Mouse (Mus musculus): ENCODE results near the gene Mmrn2. TPM values are rescaled to one million over a fixed set of nuclear protein-coding genes. Genes with fewer than 3 reads are reported as not detected.
"Not testable (repeated sequence)": the region's sequence is repeated elsewhere in the genome, so short reads cannot be mapped to it uniquely, and the experiment has no call there.

Mmrn2 gene
- polyA plus RNA-seq, 1 experiment from 2014 or later: 8.2 TPM

DNA sequence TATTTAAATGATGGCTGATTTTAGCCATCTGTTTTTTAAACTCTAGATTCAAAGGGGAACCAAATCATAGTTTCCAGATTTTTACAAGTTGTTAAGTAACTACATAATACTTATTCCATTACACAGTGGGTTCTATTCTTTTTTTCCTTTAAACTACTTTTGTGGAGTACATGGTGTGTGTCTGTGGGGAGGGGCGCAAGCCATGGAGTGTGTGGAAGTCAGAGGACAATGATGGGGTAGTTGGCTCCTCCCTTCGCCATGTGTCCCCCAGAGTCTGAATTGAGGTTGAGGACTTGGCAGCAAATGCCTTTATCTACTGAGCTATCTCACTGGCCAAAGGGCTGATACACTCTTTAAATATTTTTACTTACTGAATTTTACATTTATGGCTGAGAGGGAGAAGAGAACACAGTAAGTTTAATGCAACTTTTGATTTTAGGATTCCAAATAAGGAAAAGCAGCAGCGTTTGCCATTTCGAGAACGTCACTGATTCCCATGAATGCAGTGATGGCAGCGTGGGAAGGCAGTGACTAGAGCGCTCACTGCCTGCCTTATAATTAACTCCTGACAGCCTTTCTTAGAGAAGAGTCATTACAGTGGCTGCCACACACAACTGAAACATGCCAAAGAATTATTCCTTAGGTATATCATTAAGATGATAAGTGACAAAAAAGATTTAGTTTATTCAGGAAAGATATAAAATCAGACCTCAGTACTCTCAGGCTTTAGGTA, 37.1 kb downstream of the Mmrn2 start:
- Histone ChIP-seq H3K36me3 (peaks cover 32% of the 10 kb centered on the region), H3K4me1 (no peaks in the 10 kb centered on the region), H3K27me3 (replicated peaks) (no peaks in the 10 kb centered on the region), H3K4me2 (no peak overlapping the region), H3K4me3 (replicated peaks) (no peak overlapping the region), H3K9me3 (no peaks in the 10 kb centered on the region), H3K27ac (no peak overlapping the region; the same call in 1 of the 2 replicates), H3K9ac (no peak overlapping the region)
- no peak for ATAC-seq (ENCODE audit: insufficient read depth, low FRiP score, low read depth)
- 84% methylated on average over 7 of the region's 7 CpGs for WGBS

DNA sequence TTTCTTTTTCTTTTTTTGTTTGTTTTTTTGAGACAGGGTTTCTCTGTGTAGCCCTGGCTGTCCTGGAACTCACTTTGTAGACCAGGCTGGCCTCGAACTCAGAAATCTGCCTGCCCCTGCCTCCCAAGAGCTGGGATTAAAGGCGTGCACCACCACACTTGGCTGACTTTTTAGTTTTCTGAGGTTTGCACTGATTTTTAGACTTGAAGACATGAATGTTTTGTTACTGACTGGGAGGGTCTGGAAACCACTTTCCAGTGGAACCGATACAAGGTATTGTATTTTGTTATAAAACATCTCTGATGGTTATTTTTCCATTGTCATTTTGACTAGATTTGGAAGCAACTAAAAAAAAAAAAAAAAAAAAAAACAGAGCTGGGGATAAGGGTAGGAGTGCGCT, 41.7 kb downstream of the Mmrn2 start:
- not testable (repeated sequence) for ATAC-seq (ENCODE audit: insufficient read depth, low FRiP score, low read depth); H3K27ac ChIP-seq; H3K4me1 ChIP-seq; H3K9me3 ChIP-seq; H3K9ac ChIP-seq; H3K27me3 ChIP-seq (replicated peaks); H3K4me3 ChIP-seq (replicated peaks); H3K4me2 ChIP-seq
- WGBS: 93% methylated on average over 4 of the region's 4 CpGs
- peaks cover 37% of the 10 kb centered on the region for H3K36me3 ChIP-seq

DNA sequence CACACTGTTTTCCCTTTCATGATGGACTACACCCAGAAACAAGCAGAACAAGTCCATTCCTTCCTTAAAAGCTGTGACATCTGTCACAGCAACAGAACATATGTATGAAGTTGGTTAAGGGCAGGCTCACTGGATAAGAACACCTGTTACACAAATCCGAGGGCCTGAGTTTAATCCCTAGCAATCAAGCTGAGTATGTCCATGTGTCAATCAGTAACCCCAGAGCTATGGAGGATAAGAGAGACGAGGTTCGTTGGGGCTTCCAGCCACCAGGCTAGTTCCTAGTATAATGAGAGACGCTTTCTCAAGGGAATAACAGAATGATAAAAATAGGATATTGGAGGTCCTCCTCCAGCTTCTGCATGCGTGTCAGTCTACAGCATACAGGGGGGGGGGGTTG, 42.2 kb downstream of the Mmrn2 start:
- no peaks in the 10 kb centered on the region for H3K9me3 ChIP-seq
- no peaks in the 10 kb centered on the region for H3K4me1 ChIP-seq
- no peaks in the 10 kb centered on the region for H3K27me3 ChIP-seq (replicated peaks)
- peaks cover 40% of the 10 kb centered on the region for H3K36me3 ChIP-seq
- no peak overlapping the region for H3K4me3 ChIP-seq (replicated peaks)
- no peak overlapping the region for H3K9ac ChIP-seq
- no peak overlapping the region for H3K4me2 ChIP-seq
- H3K27ac ChIP-seq: no peak overlapping the region
- WGBS: 85% methylated on average over 5 of the region's 5 CpGs
- ATAC-seq (ENCODE audit: insufficient read depth, low FRiP score, low read depth): no peak

DNA sequence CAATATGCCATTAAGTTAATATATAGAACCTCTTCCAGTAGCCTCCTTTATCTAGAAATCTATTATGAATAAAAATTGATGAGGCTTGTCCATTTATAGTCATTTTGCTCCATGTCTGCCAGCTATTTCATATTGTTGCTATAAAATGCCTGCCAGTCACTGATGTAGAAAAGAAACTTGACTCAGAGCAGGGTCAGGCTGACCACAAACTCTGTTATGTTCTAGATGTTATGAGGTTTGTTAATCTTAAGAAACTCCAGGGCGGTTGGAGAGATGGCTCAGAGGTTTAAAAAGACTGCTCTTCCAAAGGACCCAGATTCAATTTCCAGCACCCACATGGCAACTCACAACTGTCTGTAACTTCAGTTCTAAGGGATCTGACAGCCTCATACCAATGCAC, 45.8 kb downstream of the Mmrn2 start:
- Histone ChIP-seq H3K27ac (no peak overlapping the region), H3K9me3 (no peaks in the 10 kb centered on the region), H3K36me3 (peaks cover 34% of the 10 kb centered on the region), H3K4me3 (replicated peaks) (no peak overlapping the region), H3K4me2 (no peak overlapping the region), H3K9ac (no peak overlapping the region), H3K27me3 (replicated peaks) (no peaks in the 10 kb centered on the region), H3K4me1 (no peaks in the 10 kb centered on the region)
- ATAC-seq (ENCODE audit: insufficient read depth, low FRiP score, low read depth): no peak
- WGBS: 92% methylated on average over 1 of the region's 1 CpGs

DNA sequence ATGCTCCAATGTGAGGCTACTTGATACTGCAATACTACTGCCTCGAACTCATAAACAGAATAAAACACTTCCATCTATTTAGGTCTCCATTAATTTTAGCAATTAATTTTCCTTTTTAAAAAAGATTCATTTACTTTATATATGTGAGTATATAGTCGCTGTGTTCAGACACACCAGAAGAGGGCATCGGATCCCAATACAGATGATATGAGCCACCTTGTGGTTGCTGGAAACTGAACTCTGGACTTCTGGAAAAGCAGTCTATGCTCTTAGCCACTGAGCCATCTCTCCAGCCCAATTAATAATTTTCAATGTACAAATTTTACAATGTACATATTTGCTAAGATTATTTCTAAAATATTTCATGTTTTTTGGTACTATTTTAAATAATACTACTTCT, 53.0 kb downstream of the Mmrn2 start:
- Histone ChIP-seq H3K9ac (no peak overlapping the region), H3K36me3 (0 out of 2 replicates have a peak, but pooled peaks cover 20% of the 10 kb centered on the region), H3K4me1 (no peaks in the 10 kb centered on the region), H3K9me3 (no peaks in the 10 kb centered on the region), H3K4me2 (no peak overlapping the region), H3K27ac (no peak overlapping the region), H3K4me3 (replicated peaks) (no peak overlapping the region), H3K27me3 (replicated peaks) (no peaks in the 10 kb centered on the region)
- 90% methylated on average over 3 of the region's 3 CpGs for whole genome bisulfite sequencing
- no peak for ATAC-seq (ENCODE audit: insufficient read depth, low FRiP score, low read depth)

DNA sequence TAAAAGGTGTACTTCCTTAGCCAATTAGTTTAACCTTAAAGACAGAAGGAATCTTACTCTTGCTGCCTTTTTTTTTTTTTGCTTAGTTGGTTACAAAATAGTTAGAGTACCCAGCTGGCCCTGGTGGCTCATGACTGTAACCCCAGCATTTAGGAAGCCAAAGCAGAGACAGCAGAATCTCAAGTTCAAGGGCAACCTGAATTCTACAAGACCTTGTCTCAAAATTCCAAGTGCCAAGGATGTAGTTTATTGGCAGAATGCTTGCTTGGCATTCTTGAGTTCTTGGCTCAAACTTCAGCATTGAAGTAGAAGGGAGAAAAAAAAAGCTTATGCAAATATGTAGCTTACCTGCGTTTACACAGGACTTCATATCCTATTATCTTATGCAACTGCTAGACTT, 53.8 kb downstream of the Mmrn2 start:
- H3K27me3 ChIP-seq (replicated peaks): no peaks in the 10 kb centered on the region
- no peak overlapping the region for H3K9ac ChIP-seq
- no peak for ATAC-seq (ENCODE audit: insufficient read depth, low FRiP score, low read depth)
- no peaks in the 10 kb centered on the region for H3K9me3 ChIP-seq
- no peak overlapping the region for H3K4me2 ChIP-seq
- no peak overlapping the region for H3K4me3 ChIP-seq (replicated peaks)
- H3K4me1 ChIP-seq: no peaks in the 10 kb centered on the region
- no peak overlapping the region for H3K27ac ChIP-seq
- H3K36me3 ChIP-seq: 0 out of 2 replicates have a peak, but pooled peaks cover 14% of the 10 kb centered on the region
- WGBS: 76% methylated on average over 1 of the region's 1 CpGs

DNA sequence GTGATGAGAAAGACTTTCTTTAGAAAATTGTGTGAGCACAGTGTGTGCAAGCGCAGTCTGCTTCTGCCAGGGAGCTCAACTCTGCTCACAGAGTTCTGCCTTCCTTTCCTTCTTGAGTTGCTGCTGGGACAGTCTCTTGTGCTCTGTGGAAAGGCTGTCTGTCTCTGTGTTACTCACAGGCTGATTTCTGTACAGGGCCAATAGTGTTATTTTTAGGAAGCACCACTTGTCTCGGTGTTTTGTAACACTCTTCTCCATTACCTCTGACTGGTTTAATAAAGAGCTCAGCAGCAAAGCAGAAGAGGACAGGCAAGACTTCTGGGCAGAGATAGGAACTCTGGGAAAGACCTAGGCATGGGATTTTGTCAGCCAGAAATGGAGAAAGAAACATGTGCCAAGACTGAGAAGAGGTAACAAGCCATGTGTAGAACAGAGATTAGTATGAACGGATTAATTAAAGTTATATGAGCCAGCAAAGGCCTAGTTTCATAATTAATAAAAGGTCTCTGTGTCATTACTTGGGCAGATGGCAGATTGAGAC, 65.3 kb downstream of the Mmrn2 start:
- Histone ChIP-seq H3K36me3 (0 out of 2 replicates have a peak, but pooled peaks cover 7% of the 10 kb centered on the region), H3K27me3 (replicated peaks) (no peaks in the 10 kb centered on the region), H3K27ac (no peak overlapping the region), H3K9ac (no peak overlapping the region), H3K4me1 (no peaks in the 10 kb centered on the region), H3K4me2 (no peak overlapping the region), H3K9me3 (no peaks in the 10 kb centered on the region), H3K4me3 (replicated peaks) (no peak overlapping the region)
- WGBS: 84% methylated on average over 3 of the region's 3 CpGs
- no peak for ATAC-seq (ENCODE audit: insufficient read depth, low FRiP score, low read depth)

DNA sequence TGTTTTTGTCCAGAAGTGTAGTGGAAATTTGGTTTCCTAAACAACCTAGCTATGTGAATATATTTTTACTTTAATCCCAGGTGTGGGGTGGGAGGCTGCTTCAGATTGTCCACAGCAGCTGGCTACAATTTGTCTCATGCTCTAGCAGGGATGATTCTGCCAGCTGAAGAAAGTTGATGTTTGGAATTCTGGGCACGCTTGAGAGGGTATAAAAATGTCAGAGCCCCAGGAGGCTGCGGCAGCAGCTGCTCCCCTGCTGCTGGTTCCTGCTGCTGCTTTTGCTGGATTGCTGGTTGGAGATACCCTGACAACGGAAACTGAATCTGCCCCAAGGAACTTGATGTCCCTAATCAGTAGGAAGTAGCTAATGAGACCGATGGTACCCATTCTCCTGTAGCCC, 67.3 kb downstream of the Mmrn2 start:
- peaks cover 12% of the 10 kb centered on the region; the same call in 1 of the 2 replicates for H3K36me3 ChIP-seq
- no peak overlapping the region for H3K9ac ChIP-seq
- H3K4me1 ChIP-seq: no peaks in the 10 kb centered on the region
- WGBS: 76% methylated on average over 4 of the region's 4 CpGs
- H3K27ac ChIP-seq: no peak overlapping the region
- H3K4me2 ChIP-seq: no peak overlapping the region
- no peaks in the 10 kb centered on the region for H3K27me3 ChIP-seq (replicated peaks)
- H3K9me3 ChIP-seq: no peaks in the 10 kb centered on the region
- ATAC-seq (ENCODE audit: insufficient read depth, low FRiP score, low read depth): no peak
- H3K4me3 ChIP-seq (replicated peaks): no peak overlapping the region

DNA sequence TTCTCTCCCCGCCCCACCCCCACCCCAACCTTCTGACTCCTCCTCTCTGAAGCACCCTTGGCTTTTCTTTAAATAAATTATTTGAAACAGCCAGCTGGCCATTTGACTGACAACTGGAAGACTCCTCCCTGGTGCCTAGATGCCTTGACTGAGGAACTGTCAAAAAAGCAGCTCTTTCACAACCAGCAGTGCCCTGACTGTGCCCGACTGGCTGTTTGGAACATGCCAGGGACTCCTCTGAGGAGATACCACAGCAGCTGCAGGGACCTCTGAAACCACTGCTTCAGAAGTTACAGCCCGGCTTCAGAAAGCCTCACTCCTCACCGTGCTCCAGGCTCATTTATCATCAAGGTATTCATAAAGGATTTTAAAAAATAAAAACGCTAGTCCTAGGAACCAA, 69.1 kb downstream of the Mmrn2 start:
- H3K27ac ChIP-seq: peak overlapping the region; percentile 1; the same call in 1 of the 2 replicates
- no peak overlapping the region for H3K9ac ChIP-seq
- peaks cover under 1% of the 10 kb centered on the region; the same call in 1 of the 2 replicates for H3K4me1 ChIP-seq
- H3K9me3 ChIP-seq: no peaks in the 10 kb centered on the region
- H3K36me3 ChIP-seq: peaks cover 15% of the 10 kb centered on the region; the same call in 1 of the 2 replicates
- H3K27me3 ChIP-seq (replicated peaks): no peaks in the 10 kb centered on the region
- H3K4me2 ChIP-seq: no peak overlapping the region
- H3K4me3 ChIP-seq (replicated peaks): no peak overlapping the region
- WGBS: 58% methylated on average over 5 of the region's 5 CpGs
- ATAC-seq (ENCODE audit: insufficient read depth, low FRiP score, low read depth): no peak

DNA sequence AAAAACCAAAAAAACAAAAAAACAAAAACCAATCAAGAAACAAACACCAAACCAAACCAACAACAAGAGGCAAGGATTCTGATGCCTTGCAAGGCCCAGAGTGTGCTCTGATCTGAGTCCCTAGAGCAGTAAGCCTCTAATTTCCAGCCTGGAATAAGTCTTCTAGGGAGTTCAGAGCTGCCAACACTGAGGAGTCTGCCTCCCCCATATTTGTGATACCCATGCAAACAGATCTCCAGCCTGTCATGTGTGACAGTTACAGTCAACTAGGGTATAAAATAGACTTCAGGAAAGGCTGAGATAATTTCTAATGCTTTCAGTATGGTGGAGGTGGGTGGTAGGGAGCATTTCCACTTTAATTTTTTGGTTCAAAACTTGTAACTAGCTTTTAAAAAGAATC, 69.7 kb downstream of the Mmrn2 start:
- ATAC-seq (ENCODE audit: insufficient read depth, low FRiP score, low read depth): no peak
- no peaks in the 10 kb centered on the region for H3K27me3 ChIP-seq (replicated peaks)
- no peak overlapping the region for H3K9ac ChIP-seq
- peaks cover 15% of the 10 kb centered on the region; the same call in 1 of the 2 replicates for H3K36me3 ChIP-seq
- no peak overlapping the region for H3K4me3 ChIP-seq (replicated peaks)
- H3K4me2 ChIP-seq: no peak overlapping the region
- H3K27ac ChIP-seq: peak overlapping the region; percentile 1; the same call in 1 of the 2 replicates
- H3K9me3 ChIP-seq: no peaks in the 10 kb centered on the region
- H3K4me1 ChIP-seq: peaks cover 6% of the 10 kb centered on the region; the same call in 1 of the 2 replicates

DNA sequence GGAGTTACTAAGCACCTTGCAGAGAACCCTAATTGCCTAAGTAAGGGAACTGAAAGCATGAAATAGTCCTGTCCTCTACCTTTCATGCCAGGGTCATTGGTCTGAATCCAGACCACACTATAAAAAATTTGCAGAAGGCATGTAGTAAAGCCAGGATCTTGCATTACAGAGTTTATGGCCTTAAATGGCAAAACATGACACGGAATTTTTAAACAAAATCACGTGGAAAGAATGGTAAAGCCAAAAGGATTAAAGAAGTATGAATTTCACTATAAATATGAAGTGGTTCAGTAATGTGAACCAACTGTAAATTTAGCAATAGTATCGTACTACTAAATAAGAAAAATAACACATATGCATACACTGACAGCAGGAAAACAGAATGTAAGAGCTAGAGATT, 70.1 kb downstream of the Mmrn2 start:
- no peak overlapping the region for H3K4me3 ChIP-seq (replicated peaks)
- H3K27me3 ChIP-seq (replicated peaks): no peaks in the 10 kb centered on the region
- peaks cover 15% of the 10 kb centered on the region; the same call in 1 of the 2 replicates for H3K36me3 ChIP-seq
- no peak overlapping the region for H3K9ac ChIP-seq
- no peak overlapping the region for H3K4me2 ChIP-seq
- peaks cover 8% of the 10 kb centered on the region; the same call in 1 of the 2 replicates for H3K4me1 ChIP-seq
- H3K9me3 ChIP-seq: no peaks in the 10 kb centered on the region
- 54% methylated on average over 3 of the region's 3 CpGs for WGBS
- 0 out of 2 replicates have a peak overlapping the region, but pooled peaks have one; percentile 1 for H3K27ac ChIP-seq
- no peak for ATAC-seq (ENCODE audit: insufficient read depth, low FRiP score, low read depth)

DNA sequence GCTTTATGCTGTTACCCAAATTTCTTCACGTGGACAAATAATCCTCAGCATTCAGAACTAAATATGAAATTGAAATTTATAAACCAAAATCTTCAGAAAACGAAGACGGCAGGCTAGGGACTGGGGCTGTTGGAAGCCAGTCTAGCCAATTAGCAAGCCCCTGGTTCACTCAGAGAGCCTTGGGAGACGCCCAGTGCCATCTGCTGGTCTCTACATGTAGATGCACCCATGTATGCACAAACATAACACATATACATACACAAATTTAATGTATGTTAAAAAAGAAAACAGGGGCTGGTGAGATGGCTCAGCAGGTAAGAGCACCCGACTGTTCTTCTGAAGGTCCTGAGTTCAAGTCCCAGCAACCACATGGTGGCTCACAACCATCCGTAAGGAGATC, 71.4 kb downstream of the Mmrn2 start:
- no peak for ATAC-seq (ENCODE audit: insufficient read depth, low FRiP score, low read depth)
- 91% methylated on average over 6 of the region's 6 CpGs for WGBS
- Histone ChIP-seq H3K9me3 (no peaks in the 10 kb centered on the region), H3K9ac (no peak overlapping the region), H3K27me3 (replicated peaks) (no peaks in the 10 kb centered on the region), H3K4me3 (replicated peaks) (no peak overlapping the region), H3K4me1 (peaks cover 8% of the 10 kb centered on the region; the same call in 1 of the 2 replicates), H3K4me2 (no peak overlapping the region), H3K27ac (no peak overlapping the region), H3K36me3 (peaks cover 12% of the 10 kb centered on the region; the same call in 1 of the 2 replicates)

All from stomach, embryonic 15.5 days (tissue).